Mouse (Mus musculus) CD4-positive naive resting alpha-beta T cell, adult 57 days (primary cell): ENCODE results near the gene Btnl6. TPM values are rescaled to one million over a fixed set of nuclear protein-coding genes. Genes with fewer than 3 reads are reported as not detected.

Experiments
- total RNA-seq: library from RNA; stranded (reverse); gene quantifications from one replicate; pipeline ENCODE4 v1.2.4, GENCODE M21; 2023

Btnl6 gene
- not detected for total RNA-seq

DNA sequence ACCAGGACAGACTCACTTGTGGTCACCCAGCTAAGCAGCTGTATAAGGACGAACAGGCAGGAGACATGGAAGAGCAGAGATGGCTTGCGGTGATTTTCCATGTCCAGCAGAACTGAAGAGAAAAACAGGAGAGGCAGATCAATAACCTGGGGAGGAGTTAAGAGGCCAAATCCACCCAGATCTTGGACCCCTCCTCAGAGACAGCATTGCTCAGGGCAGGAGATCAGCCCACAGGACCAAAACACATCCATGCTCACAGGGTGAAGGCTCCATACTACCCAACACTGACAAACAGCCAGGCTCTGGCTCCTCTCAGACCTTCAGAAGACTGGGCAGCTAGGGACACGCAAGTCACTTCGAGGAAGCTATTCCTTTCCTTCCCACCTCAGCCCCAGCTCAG lies at the start of gene Btnl6:
Gene Btnl6 (minus strand): TSS at position 101 of the 400 bp plus-strand sequence.

DNA sequence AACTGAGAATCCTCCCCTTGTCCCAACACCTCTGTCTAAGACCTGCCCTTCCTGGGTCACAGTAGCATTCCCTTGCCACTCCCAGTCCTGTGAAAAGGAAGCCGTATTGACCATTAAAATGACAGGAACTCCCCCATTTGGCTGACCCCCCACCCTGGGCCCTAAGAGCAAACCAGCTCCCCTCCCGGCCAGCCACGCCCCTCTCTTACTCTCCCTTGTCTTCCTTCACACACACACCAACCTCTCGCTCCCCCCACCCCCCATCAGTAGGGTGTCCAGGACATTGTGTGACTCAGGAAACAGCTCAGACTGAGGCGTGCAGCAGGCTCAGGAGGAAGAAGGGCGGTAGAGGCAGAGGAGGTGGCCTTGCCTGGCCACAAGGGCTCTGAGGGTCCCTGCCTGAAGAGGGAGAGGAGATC lies 46.9 kb upstream of the Btnl6 start, which contains the start of gene Notch4:
Gene Notch4 (plus strand): TSS at position 266 of the 419 bp plus-strand sequence.

DNA sequence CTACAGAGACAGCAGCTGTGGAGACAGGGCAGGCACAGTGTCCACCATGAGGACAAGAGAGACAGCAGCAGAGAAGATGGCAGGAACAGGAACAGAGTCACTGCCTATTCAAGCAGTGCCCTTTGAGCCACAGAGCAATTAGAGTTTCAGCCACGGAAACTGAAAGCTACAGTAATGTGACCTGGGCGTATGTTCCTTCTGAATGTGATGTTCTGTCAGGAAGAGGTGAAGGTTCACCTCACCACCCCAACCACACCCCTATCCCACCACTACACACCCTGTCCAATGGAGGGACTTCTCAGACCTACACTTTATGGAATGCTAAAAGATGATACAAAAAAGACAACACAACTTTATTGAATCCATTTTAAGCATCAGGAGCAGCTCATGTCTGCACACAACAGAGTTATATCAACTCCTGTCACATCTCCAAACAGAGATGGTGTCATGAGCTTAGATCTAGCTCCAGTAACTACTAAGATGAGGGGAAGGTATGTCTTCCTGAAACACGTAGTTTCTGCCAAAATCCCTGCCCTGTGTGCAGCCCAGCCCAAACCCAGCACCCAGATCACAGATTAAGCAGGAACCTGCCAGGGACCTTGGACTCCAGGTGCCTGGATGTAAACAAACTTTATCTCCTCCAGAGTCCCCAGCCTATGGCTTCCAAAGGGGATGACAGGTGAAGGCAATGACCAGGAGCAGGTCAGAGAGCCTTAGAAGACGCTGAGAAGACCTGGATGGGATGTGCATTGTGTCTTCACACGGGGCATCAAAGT lies 39.7 kb downstream of the Btnl6 start, which contains the start of gene Btnl4:
Gene Btnl4 (minus strand): TSS at position 81 of the 776 bp plus-strand sequence.

Other genes with a start within 250 kb of the Btnl6 start
- gene H2-Aa, start 229.5 kb downstream of the Btnl6 start, total RNA-seq: 180 TPM
- gene H2-Eb1, start 211.5 kb downstream of the Btnl6 start, total RNA-seq: 143 TPM
- gene H2-Eb2, start 191.7 kb downstream of the Btnl6 start, total RNA-seq: 0.95 TPM
- gene Btnl2, start 162.5 kb downstream of the Btnl6 start, total RNA-seq: not detected
- not detected for gene Btnl1, start 140.2 kb downstream of the Btnl6 start, total RNA-seq
- gene BC051142, start 118.5 kb downstream of the Btnl6 start, total RNA-seq: 1.2 TPM
- gene Btnl4, start 40.0 kb downstream of the Btnl6 start, total RNA-seq: not detected
- gene Notch4, start 46.9 kb upstream of the Btnl6 start, total RNA-seq: 1.6 TPM
- 251 TPM for gene Gpsm3, start 72.5 kb upstream of the Btnl6 start, total RNA-seq
- 61.0 TPM for gene Pbx2, start 73.9 kb upstream of the Btnl6 start, total RNA-seq
- 9.5 TPM for gene Ager, start 80.5 kb upstream of the Btnl6 start, total RNA-seq
- 32.8 TPM for gene Rnf5, start 86.3 kb upstream of the Btnl6 start, total RNA-seq
- gene Agpat1, start 86.9 kb upstream of the Btnl6 start, total RNA-seq: 49.9 TPM
- 4.7 TPM for gene Egfl8, start 98.6 kb upstream of the Btnl6 start, total RNA-seq
- 26.0 TPM for gene Ppt2, start 111.2 kb upstream of the Btnl6 start, total RNA-seq
- gene Prrt1, start 112.2 kb upstream of the Btnl6 start, total RNA-seq: 7.4 TPM
- 3.3 TPM for gene Fkbpl, start 127.4 kb upstream of the Btnl6 start, total RNA-seq
- gene Atf6b, start 129.8 kb upstream of the Btnl6 start, total RNA-seq: 50.7 TPM
- gene Tnxb, start 153.2 kb upstream of the Btnl6 start, total RNA-seq: 0.98 TPM
- 4.4 TPM for gene C4b, start 226.5 kb upstream of the Btnl6 start, total RNA-seq